9 mouse cellular contexts compared by ENCODE assay signal in the genomic region with DNA sequence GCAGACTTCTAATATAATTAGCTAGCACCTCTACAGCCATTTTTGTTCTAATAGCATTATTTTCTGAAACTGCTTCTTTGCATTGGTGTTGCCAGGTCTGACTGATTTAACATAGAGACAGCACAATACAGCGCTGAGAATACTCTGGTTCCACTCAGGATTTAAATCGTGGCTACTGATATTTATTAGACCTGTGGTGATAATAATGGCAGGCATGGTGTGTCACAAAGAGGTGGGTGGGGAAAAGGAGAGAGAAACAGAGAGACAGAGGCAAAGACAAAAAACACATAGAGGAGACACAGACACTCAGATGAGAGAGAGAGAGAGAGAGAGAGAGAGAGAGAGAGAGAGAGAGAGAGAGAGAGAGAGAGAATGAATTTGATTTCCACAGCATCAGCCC. TPM values are rescaled to one million over a fixed set of nuclear protein-coding genes. Genes with fewer than 3 reads are reported as not detected.
A peak's percentile ranks its signal among the peaks of the same experiment; 100 is the strongest.
DNase-seq lines count a peak whose midpoint lies in the region; ATAC-seq and TF ChIP-seq lines count a peak whose summit lies in the region.
"Had no signal": no experiment of that assay in that cellular context is flagged by ENCODE, and none has a peak within 500 bp of the region (broad histone marks: within the 10 kb centered on the region; RNA-seq: fewer than 3 reads in every experiment).

No protein-coding gene starts in this region.

- H3K36me3 ChIP-seq in embryonic facial prominence, embryonic 14.5 days (ENCODE audit: control insufficient read depth, insufficient read depth, low read length) = no peaks in the 10 kb centered on the region
- no peaks in the 10 kb centered on the region for H3K36me3 ChIP-seq in hindbrain, embryonic 16.5 days (ENCODE audit: control insufficient read depth, insufficient read depth, low read length)
- H3K36me3 ChIP-seq in myocyte (ENCODE audit: control insufficient read depth, insufficient read depth) = no peaks in the 10 kb centered on the region

- H3K4me1 ChIP-seq in embryonic facial prominence, embryonic 14.5 days (ENCODE audit: control insufficient read depth, insufficient read depth, low read length) = peaks cover 7% of the 10 kb centered on the region; the same call in 1 of the 2 replicates
- peaks cover 12% of the 10 kb centered on the region for H3K4me1 ChIP-seq in hindbrain, embryonic 16.5 days (ENCODE audit: control insufficient read depth, insufficient read depth, low read depth, low read length)

- TF ChIP-seq POLR2A in myocyte (IDR thresholded peaks at IDR 0.05; ENCODE audit: insufficient read length, low read depth) = no peak

- no peaks in the 10 kb centered on the region for H3K79me2 ChIP-seq in myocyte (ENCODE audit: control insufficient read depth, insufficient read depth)

- H3K9me3 ChIP-seq in embryonic facial prominence, embryonic 14.5 days (ENCODE audit: control insufficient read depth, low read length) = no peaks in the 10 kb centered on the region
- H3K9me3 ChIP-seq in hindbrain, embryonic 16.5 days (ENCODE audit: control insufficient read depth, low read length) = no peaks in the 10 kb centered on the region; the same call in 1 of the 2 replicates

- peak overlapping the region; percentile 2 for H3ac ChIP-seq in myocyte (ENCODE audit: control insufficient read depth, insufficient read length)

- peak overlapping the region; percentile 77 for H3K4me2 ChIP-seq in embryonic facial prominence, embryonic 14.5 days (ENCODE audit: low read depth, low read length)
- H3K4me2 ChIP-seq in hindbrain, embryonic 16.5 days (ENCODE audit: low read length) = peak overlapping the region; percentile 83
- peak overlapping the region; percentile 51 for H3K4me2 ChIP-seq in myocyte (ENCODE audit: low read depth)

- 15% methylated on average over 2 of the region's 2 CpGs for WGBS in embryonic facial prominence, embryonic 14.5 days
- WGBS in hindbrain, embryonic 16.5 days = 9% methylated on average over 2 of the region's 2 CpGs

- no peak overlapping the region; the same call in 1 of the 2 replicates for H3K27ac ChIP-seq in embryonic facial prominence, embryonic 14.5 days (replicated peaks; ENCODE audit: low read depth, low read length)
- peak overlapping the region; percentile 89 for H3K27ac ChIP-seq in hindbrain, embryonic 16.5 days (ENCODE audit: low read depth, low read length)

- no peaks in the 10 kb centered on the region for H3K27me3 ChIP-seq in embryonic facial prominence, embryonic 14.5 days (replicated peaks; ENCODE audit: control insufficient read depth, insufficient read depth, low read length)
- no peaks in the 10 kb centered on the region for H3K27me3 ChIP-seq in hindbrain, embryonic 16.5 days (replicated peaks; ENCODE audit: control insufficient read depth, insufficient read depth, low read length)
- no peaks in the 10 kb centered on the region for H3K27me3 ChIP-seq in myocyte (ENCODE audit: control insufficient read depth, insufficient read depth, insufficient read length)

- peak overlapping the region; percentile 66 for H3K4me3 ChIP-seq in embryonic facial prominence, embryonic 14.5 days (ENCODE audit: low read depth, low read length)
- H3K4me3 ChIP-seq in hindbrain, embryonic 16.5 days (ENCODE audit: low read length) = peak overlapping the region; percentile 71
- H3K4me3 ChIP-seq in myocyte = peak overlapping the region; percentile 37

- intact Hi-C loops in left cerebral cortex, postnatal 25 days (cut with DNase I) = no loop called here
- intact Hi-C loops in left cerebral cortex, postnatal 10 days (cut with DNase I) = no loop called here

- peak; percentile 12 to 13 for DNase-seq in left cerebral cortex, postnatal 25 days (ENCODE audit: low spot score in 2 of 2)
- no peak for DNase-seq in left cerebral cortex, postnatal 10 days (ENCODE audit: extremely low spot score in 1 of 2, low spot score in 2 of 2)
- DNase-seq in embryonic facial prominence, embryonic 14.5 days (ENCODE audit: low spot score) = no peak
- DNase-seq in spleen, adult 18-20 months = no peak
- no peak for DNase-seq in thymus, postnatal 4 days
- DNase-seq in kidney, postnatal 10 days = no peak

- ATAC-seq in embryonic facial prominence, embryonic 14.5 days (ENCODE audit: low read depth) = peak; percentile 9; the same call in 1 of the 2 replicates
- ATAC-seq in hindbrain, embryonic 16.5 days = peak; percentile 63
- ATAC-seq: activated CD4-positive, CD25-positive, alpha-beta regulatory T cell, adult 4 months had no signal

- peak overlapping the region; percentile 77 for H3K9ac ChIP-seq in embryonic facial prominence, embryonic 14.5 days (ENCODE audit: low read depth, low read length)
- peak overlapping the region; percentile 78 for H3K9ac ChIP-seq in hindbrain, embryonic 16.5 days (ENCODE audit: low read depth, low read length)

TF ChIP-seq in myocyte, 11 proteins besides CTCF, POLR2A, EP300 and RAD21:
- no peak for TF ChIP-seq SRF (IDR thresholded peaks at IDR 0.05; ENCODE audit: control insufficient read depth, insufficient read length, low read depth)
TF ChIP-seq in myocyte: peak in this region for 0.

RNA-seq across cellular contexts. Expression of a gene that starts 0.3 kb away (rescaled TPM):
- total RNA-seq in left cerebral cortex, postnatal 25 days (2021) = 10 to 100 TPM; 17.6 to 20.9 TPM
- total RNA-seq in left cerebral cortex, postnatal 10 days (2021) = 10 to 100 TPM; 19.6 TPM
- 9.8 and 13.9 TPM in 2 replicates for polyA plus RNA-seq in embryonic facial prominence, embryonic 14.5 days (2014; fragmentation: Nextera tagmentation; extraction: Ambion mirVana)
- polyA plus RNA-seq in hindbrain, embryonic 16.5 days (2015; fragmentation: Nextera tagmentation; extraction: Ambion mirVana) = 47.0 and 48.2 TPM in 2 replicates
- 6.0 TPM for polyA plus RNA-seq in myocyte (2012; fragmentation: generic; extraction: Trizol)
- polyA plus RNA-seq: activated CD4-positive, CD25-positive, alpha-beta regulatory T cell, adult 4 months had no signal

Comparison
In these comparisons a context has a peak if more than half of its experiments do, and no peak if none do; other contexts are left out.
1. DNase-seq: peak in left cerebral cortex, postnatal 25 days (2 of 2); none in left cerebral cortex, postnatal 10 days (0 of 2), embryonic facial prominence, embryonic 14.5 days (single experiment), spleen, adult 18-20 months (0 of 2), thymus, postnatal 4 days (single experiment) and kidney, postnatal 10 days (single experiment).
2. Peak in every context shown above with its lines, with median percentiles within 50 percentile points of each other: H3K4me2 ChIP-seq and H3K4me3 ChIP-seq.